Mouse (Mus musculus) bone marrow macrophage, adult 2 months (primary cell): ENCODE measurements around the gene Nxpe2.

Source experiments
- CTCF ChIP-seq: IDR thresholded peaks from 2 replicates; pipeline ENCODE4 v1.5.1; 2012; ENCODE audit warnings: low read depth, mild to moderate bottlenecking, low read length, moderate library complexity
- POLR2A ChIP-seq: IDR thresholded peaks from 2 replicates; pipeline ENCODE4 v1.6.1; 2012; ENCODE audit warnings: mild to moderate bottlenecking, low read depth, low read length, borderline replicate concordance

DNA sequence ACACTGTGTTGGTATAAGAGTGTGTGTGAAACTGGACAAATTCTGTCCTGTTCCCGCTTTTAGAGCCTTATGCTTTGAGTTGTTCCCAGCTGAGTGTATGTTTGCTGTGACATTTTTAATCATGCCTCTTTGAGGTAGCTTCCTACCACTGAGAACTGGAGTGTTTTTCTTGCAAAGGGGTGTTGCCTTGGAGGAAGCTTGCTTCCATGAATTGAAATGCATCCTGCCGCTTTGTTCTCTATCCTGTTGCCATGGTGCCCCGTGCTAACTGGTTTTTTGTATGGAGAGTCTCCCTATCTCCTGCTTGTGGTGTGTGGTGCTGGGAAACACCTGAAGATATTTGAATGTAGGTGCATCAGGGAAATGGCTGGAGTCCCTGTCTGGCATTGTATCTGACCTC is 39.1 kb downstream of the Nxpe2 start:
- TF ChIP-seq POLR2A (no peak), CTCF (no peak)
